Mouse (Mus musculus): Measurements from ENCODE around the gene Pcbd2. TPM values are rescaled to one million over a fixed set of nuclear protein-coding genes. Genes with fewer than 3 reads are reported as not detected.
"Not testable (repeated sequence)": the region's sequence is repeated elsewhere in the genome, so short reads cannot be mapped to it uniquely, and the experiment has no call there.

The Pcbd2 gene
- total RNA-seq (2021), result 10 to 100 TPM; 51.3 to 56.3 TPM
- long read RNA-seq, experiment 1, transcript Pcbd2-201 (4 exons, 544 nt), result major isoform, 42 of 74 reads
- long read RNA-seq, experiment 1, partial matches to known transcripts, result 6 of 74 reads
- long read RNA-seq, experiment 1, other reads (novel, unspliced or antisense), result 26 of 74 reads
- long read RNA-seq, experiment 2, transcript Pcbd2-201 (4 exons, 544 nt), result major isoform, 29 of 60 reads
- long read RNA-seq, experiment 2, partial matches to known transcripts, result 3 of 60 reads
- long read RNA-seq, experiment 2, other reads (novel, unspliced or antisense), result 28 of 60 reads

DNA sequence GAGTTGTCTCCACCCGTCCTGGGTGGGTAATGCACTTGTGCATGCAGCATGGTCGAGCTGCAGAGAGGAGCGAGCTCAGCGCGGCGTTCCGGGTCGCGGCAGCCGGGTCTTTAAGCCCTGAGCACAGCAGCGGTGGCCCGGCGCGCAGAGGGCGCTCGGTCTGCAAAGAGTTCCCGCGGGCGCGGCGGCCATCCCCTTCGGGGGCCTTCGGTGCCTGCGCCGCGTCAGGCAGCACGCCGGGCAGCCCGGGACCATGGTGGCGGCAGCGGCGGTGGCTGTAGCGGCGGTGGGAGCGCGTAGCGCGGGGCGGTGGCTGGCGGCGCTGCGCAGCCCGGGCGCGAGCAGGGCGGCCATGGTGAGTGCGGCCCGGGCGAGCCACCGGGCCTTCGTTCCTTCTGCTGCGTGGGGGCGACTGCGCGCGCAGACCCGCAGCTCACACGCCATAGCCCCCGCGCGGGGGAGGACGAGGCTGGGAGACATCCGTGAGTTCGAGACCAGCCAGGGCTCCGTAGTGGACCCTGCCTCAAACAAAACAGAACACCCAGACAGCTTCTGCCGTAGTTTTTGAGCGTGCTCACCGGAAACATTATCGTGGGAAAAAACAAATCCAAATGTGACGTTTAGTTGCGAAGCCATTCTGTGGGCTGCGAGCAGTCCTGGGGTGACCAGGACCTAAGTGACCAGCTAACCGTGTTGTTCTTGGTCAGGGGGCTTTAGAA is at the start of gene Pcbd2:
TSS of gene Pcbd2 (plus strand) at position 249 of the 719 bp plus-strand sequence.
- peak; percentile 89 to 92 for DNase-seq

DNA sequence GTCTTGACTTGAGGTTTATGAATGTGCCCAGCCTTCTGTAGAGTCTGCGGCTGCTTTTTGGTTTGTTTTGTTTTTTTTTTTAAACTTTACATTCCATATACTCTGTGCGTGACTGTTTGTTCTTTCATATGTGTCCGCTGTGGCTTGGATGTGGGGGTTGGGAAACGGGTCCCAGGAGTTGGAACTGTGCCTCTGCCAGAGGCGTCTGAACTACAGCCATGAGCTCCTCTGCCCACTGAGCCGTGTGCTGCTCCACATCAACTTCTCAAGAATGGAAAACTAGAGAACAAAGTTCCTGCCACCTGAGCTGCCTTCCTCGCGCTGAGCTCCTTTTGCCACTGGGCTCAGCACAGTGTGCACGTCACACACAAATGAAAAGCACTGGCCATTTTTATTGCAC is 45.0 kb upstream of the Pcbd2 start:
- no peak for DNase-seq

DNA sequence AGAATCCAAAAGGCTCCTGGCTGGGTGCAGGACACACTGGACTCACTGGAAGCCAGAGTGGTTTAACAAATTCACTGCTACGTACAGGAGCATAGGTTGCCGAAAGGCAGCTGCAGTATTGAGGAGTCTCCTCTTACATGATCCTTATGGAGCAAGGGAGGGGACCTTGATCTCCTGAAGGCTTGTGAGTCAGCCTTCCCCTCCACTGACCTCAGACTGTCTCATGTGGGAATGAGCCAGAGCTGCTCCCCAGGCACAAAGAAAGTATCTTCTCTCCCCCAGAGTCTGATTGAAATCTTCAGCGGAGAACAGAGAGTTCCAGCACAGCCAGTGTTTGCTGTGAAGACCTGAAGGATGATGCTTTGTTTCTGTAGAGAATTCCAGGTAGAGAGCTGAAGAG is 43.6 kb upstream of the Pcbd2 start:
- DNase-seq, result no peak

DNA sequence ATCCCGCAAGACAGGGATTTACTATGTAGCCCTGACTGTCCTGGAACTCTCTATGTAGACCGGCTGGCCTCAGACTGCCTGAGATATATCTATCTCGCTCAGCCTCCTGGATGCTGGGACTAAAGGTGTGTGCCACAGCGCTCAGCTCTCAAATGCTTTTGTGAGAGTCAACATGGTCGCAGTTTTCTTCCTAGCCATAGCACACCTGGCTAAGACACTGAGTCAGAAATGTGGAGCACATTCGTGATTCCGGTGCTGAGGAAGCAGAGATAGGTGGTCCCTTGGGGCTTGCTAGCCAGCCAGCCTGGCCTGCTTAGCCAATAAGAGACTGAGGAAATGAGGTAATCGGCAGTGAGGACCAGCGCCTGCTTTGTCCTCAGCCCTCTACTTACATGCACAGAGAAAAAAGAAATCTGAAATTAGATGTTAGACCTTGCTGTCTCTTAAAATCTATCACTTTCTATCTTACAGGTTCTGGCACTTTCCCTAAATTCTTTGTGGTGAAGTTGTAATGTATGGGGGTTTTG is 41.0 kb upstream of the Pcbd2 start:
- DNase-seq, result no peak

DNA sequence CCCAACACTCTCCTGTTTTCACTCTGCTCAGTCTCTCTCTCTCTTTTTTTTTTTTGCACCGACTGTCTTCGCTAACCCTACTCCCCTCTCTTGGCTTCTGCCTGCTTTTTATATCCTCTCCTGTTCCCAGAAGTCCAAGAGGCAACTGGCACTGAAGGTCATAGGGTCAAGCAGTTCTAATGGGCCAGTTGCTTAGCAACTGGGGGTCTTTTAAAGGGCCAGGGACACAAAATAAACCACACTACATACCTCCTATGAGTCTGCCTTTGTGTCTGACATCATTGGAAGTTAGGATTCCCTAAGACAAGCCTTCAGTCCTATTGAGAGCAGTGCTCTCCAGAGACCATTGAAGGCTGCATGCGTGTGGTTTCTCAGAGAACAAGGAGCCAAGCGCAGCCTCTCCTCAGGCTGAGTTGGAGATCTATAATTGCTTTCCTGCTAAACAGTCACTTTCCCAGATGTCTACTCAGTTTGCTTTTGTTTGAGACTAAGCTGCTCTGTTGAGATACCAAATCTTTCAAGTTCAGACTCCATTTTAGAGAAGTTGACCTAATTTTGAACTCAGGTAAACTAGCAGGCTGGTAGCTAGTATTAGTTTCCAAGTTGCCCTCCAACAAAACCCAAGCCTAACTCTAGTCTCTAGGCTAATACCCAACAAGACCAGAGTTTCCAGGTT is 39.1 kb upstream of the Pcbd2 start:
- no peak for DNase-seq

DNA sequence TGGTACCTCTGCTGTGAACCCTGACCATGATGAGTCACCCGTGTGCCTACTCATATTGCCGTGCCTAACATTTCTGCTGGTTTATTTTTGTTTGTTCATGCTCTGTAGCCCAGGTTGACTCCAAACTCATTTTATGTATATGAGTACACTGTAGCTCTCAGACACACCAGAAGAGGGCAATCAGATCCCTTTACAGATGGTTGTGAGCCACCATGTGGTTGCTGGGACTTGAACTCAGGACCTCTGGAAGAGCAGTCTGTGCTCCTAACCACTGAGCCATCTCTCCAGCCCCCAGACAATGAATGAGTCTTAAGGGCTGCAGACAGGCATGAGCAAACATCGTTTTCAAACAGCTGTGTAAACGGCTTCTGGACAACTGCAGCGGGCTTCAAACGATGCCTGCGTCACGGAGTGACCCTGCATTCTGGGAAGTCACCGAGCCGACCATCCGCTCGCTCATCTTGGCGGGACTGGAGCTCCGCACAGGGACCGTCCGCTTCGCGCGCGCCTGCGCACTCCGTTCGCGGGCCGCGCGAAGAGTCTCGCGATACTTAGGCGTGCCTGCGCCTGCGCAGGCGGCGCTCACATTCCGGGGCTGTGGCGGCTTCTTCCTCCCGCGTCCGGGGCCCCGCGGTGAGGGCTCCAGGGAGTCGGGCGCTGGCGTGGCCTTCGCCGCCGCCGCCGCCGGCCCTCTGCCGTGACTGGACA is 34.5 kb upstream of the Pcbd2 start, which contains the start of gene B230219D22Rik:
TSS of gene B230219D22Rik (plus strand) at position 590 of the 708 bp plus-strand sequence.
- DNase-seq, result peak; percentile 92 to 93

DNA sequence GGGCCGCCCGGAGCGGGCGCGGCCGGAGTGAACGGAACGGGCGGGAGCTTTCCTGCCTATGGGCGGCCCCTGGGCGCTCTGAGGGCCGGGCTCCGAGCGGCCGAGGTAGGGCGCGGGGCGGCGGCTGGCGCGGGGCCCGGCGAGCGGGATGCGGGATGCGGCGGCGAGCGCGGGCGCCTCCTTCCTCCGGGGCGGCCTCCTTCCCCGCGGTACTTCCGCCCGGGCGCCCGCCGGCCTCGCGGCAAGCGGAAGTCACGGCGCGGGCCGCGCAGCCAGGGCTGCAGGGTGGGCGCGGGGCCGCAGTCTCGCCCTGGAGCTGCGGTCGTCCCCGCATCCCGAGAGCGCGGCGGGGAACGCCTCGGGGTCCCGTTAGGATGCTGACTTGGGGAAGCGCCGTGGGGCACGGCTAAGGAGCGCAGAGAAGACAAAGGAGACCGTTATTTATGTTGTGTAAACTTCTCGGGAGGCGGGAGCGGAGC is 33.9 kb upstream of the Pcbd2 start:
- peak in 1 of 2 experiments; percentile 46 for DNase-seq

DNA sequence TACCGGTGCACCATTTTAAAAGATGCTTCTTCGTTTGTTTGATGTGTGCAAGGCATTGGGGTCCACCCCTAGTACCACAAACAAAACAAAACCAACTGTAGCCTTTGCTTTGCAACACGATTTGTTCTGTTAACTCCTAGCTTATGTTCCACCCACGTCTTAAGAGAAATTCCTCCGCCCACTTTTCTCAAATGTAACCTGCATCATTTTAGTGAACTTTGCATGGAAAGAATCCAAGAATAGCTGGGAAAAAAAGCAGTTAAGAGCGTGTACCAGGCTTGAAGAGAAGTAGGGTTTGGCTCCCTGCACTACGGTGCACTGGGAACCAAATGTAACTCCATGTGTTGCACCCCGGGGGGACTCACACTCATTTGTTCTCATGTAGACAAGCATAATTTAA is 33.1 kb upstream of the Pcbd2 start:
- no peak for DNase-seq

DNA sequence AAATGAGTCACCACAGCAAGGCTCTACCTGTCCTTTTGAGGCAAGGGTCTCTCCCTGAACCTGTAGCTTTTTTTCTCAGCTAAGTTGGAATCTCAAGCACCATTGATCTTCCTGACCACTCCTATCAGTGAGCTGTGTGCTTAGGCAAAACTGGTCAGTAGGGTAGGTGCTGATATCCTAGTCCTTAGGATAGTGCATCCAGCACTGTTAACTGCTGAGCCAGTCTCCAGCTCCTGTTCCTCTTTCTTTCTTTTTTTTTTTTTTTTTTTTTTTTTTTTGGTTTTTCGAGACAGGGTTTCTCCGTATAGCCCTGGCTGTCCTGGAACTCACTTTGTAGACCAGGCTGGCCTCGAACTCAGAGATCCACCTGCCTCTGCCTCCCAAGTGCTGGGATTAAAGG is 31.2 kb upstream of the Pcbd2 start:
- not testable (repeated sequence) for DNase-seq

DNA sequence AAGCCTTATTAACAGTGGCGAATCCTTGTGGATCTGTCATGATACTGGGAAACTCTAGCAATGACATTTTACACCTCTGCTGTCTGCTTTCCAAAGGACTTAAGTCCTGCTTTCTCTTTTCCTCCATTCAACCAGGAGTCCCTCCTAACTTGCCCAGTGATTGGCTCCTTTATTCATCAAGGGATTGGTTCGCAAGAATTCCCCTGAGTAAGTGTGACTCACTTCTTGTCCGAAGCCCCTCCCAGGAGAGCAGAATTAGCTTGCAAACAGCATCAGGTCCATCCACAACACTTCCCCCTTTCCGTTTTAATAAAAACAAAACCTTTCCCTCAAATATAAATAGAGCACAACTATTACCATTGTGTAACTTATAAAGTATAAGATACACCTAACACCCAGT is 22.9 kb upstream of the Pcbd2 start:
- DNase-seq, result no peak

DNA sequence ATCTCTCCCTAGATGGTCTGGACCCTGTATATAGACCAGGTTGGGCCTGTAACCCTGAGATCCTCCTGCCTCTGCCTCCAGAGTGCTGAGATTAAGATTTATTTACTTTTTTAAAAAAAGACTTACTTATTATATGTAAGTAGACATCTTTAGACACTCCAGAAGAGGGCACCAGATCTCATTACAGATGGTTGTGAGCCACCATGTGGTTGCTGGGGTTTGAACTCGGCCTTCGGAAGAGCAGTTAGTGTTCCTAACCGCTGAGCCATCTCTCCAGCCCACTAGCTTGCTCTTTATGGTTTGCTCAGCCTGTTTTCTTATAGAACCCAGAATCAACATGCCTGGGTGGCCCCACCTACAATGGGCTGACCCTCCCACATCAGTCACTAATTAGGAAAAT is 14.3 kb upstream of the Pcbd2 start:
- DNase-seq, result no peak

DNA sequence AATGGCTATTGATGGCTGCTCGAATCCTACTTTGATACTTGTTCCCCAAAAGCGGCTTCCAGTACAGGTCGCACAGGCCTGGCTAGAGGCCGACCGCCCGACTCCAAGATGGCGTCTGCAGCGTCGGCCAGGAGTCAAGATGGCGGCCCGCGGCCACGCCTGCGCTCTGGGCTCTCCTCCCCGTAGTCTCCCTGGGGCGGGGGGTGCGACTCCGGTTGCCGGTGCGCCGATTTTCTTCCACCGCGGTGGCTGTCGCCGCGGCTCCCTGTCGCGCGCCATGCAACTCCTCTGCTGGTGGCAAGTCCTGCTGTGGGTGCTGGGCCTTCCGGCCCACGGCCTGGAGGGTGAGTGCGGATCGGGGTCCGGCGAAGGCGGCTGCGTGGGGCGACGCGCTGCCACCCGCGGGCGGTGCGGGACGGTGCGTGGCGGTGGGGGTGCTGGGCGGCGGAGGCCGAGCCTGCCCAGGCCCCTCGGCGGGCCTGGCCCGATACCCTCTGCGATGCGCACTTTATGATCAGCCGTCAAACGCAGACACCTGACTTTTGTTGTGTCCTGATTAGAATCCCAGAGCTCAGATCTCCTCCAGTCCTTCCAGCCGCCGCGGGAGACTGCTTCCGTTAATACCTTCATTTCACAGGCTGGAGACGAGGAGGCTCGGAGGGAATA is 12.5 kb upstream of the Pcbd2 start, which contains the start of gene Txndc15:
TSS of gene Txndc15 (plus strand) at position 150 of the 666 bp plus-strand sequence.
- peak; percentile 91 to 96 for DNase-seq

DNA sequence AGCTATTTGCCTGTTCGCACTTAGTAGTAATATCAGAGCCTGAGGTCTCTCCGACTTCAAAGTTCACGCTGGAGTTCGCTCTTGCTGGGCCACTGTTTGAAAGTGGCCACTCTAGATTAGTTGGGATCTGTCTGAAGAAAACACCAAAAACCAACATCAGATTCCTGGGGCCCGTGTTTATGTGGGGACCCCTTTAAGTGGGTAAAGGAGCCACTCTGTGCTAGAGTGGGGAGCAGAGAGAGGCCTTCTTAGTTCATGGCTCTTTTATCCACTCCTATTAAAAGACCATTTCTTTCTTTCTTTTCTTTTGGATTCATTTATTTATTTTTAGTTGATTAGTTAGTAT is 12.0 kb upstream of the Pcbd2 start:
- no peak for DNase-seq

DNA sequence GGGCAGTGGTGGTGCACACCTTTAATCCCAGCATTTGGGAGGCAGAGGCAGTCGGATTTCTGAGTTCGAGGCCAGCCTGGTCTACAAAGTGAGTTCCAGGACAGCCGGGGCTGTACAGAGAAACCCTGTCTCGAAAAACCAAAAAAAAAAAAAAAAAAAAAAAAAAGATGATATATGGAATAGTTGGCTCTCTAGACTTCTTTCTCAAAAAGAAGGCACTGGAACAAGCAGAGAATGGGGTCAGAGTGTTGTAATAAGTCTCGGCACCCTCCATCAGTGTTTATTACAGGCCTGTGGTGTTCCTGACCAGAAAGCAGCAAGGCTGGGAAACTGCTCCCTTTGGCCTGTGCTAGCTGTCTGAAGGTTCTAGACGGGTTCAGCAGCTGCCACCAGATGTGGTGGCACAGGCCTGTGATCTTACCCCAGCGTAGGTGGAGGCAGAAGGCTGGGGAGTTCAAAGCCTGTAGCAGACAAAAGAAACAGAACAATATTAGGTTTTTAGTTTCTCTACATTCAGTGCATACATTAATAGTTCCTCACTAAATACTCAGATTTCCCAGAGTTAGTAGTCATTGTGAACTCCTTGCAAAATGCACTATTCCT is 11.2 kb upstream of the Pcbd2 start:
- DNase-seq, result no peak

DNA sequence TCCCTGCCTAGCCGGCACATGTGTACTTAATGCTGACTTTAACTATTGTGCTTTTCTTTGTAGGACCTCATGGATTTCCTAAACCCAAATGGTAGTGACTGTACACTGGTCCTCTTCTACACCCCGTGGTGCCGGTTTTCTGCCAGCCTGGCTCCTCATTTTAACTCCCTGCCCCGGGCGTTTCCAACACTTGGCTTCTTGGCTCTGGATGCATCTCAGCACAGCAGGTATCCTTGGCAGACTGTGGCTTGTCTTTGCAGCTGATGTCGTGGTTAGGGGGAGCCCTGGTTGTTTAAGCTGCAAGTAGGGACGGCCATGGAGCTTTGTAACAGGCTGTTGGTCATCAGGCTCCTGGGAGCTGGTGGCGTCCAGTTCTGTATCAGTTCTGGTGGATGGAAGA is 5.7 kb upstream of the Pcbd2 start:
- no peak for DNase-seq

DNA sequence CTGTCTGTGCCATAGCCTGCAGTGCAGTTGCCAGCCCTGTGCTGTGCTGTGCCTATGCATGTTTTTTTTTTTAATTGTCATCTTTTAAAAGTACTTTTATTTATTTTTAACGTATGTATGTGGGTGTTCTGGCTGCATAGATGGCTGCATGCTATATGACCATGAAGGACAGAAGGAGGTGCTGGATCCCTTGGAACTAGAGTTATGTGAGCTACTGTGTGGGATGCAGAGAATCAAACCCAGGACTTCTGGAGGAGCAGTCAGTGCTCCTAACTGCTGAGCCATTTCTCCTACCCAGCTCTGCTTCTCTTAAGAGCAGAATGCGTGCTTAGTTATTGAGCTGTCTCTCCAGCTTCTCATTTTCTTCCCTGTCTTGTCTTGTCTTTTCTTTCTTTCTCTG is 5.2 kb upstream of the Pcbd2 start:
- DNase-seq, result no peak

DNA sequence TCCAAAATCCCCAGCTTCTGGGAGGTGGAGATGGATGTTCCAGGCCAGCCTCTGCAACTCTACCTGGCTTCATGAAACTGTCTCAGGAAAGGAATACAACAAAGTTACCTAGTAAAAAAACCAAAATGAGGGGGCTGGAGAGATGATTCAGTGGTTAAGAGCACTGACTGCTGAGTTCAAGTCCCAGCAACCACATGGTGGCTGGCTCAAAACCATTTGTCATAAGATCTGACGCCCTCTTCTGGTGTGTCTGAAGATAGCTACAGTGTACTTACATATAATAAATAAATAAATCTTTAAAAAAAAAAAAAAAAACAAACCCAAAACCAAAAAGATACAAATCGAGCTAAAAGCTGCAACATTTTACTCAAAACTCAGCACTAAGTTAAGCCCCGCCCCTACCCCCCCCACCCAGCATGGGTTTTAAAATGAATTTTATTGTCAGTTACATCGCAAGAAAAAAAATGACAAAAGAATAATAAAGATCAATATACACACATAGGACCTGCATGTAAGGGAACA is 509 bp upstream of the Pcbd2 start:
- peak in 1 of 2 experiments; percentile 17 for DNase-seq

DNA sequence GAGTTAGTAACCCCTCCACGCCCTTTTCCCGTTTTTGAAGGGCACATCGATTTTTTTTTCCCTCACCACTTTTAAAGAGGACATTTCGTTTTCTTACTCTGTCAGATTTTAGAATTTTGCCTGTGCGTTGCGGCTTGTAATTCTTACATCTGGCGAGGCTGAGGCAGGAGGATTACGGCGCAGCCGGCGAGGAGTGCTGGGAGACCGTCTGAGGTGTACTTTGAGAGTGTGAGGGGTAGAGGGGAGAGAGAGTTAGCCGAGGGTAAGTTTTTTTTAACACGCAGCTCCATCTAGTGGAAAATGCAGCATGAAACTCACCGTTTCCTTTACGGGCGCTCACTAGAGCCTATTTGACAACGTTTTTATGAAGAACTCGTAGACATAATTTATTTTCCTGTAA is 671 bp downstream of the Pcbd2 start:
- peak; percentile 81 to 86 for DNase-seq

DNA sequence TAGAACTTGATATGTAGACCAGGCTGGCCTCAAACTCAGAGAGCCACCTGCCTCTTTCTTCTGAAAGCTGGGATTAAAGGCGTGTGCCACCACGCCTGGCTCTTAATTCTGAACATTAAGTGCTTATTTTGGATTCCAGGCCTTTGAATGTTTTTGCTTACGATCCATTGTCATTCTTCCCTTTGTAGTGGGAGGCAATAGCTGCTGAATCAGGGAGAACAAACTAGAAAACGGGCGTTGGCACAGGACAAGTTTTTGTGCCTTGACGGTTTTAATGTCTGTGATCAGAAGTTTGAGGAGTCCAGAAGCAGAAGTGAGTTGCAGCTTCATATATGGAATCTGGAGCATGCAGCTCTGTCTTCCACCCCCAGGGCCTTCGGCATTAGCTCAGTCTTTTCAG is 3.5 kb downstream of the Pcbd2 start:
- DNase-seq, result no peak

DNA sequence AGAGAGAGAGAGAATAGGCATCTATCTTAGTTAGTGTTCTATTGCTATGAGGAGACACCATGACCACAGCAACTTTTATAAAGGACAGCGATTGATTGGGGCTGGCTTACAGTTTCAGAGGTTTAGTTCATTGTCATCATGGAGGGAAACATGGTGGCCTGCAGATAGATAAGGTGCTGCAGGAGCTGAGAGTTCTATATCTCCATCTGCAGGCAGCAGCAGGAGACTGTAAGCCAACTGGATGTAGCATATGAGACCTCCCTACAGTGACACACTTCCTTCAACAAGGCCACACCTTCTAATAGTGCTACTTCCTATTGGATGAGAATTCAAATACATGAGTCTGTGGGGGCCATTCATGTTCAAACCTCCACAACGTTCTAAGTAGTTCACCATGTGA is 5.0 kb downstream of the Pcbd2 start:
- DNase-seq, result no peak
